Mouse (Mus musculus) CH12.LX (cell line): ENCODE data around the gene Cd164l2. TPM values are rescaled to one million over a fixed set of nuclear protein-coding genes. Genes with fewer than 3 reads are reported as not detected.

Experiments used
- DNase-seq: peaks from one replicate; pipeline ENCODE4 v3.0.0-alpha.2; 2013; ENCODE audit errors: extremely low read depth
- H3K27ac ChIP-seq: 2 replicates; pipeline ENCODE4 v1.5.1; 2012; ENCODE audit warnings: low read depth, mild to moderate bottlenecking, control low read depth, moderate library complexity; ENCODE audit not compliant: insufficient read depth
- H3K27me3 ChIP-seq: replicated peaks from 2 replicates; pipeline ENCODE3; 2012; ENCODE audit warnings: inconsistent platforms
- H3K36me3 ChIP-seq, 2 experiments: replicated peaks in 1 of 2; 2 replicates each; pipeline versions ENCODE3 to v1.6.1; 2012; ENCODE audit warnings: inconsistent platforms in 1 of 2, low read length in 1 of 2, mild to moderate bottlenecking in 1 of 2, mixed read lengths in 1 of 2, moderate library complexity in 1 of 2; ENCODE audit not compliant: control insufficient read depth in 1 of 2, insufficient read depth in 1 of 2
- H3K4me1 ChIP-seq, 2 experiments: 2 replicates each; pipeline ENCODE4 v1.6.1; 2012; ENCODE audit warnings: inconsistent platforms in 1 of 2, moderate library complexity in 1 of 2; ENCODE audit not compliant: insufficient read depth in 2 of 2, control insufficient read depth in 1 of 2
- H3K4me2 ChIP-seq: 2 replicates; pipeline ENCODE4 v1.6.1; 2012; ENCODE audit warnings: low read depth, mild to moderate bottlenecking, control low read depth; ENCODE audit not compliant: poor library complexity, insufficient read depth, severe bottlenecking
- H3K4me3 ChIP-seq, 3 experiments: fragments of 150-350 bp in 1 of 3; sonication (generic) in 1 of 3; replicated peaks in 1 of 3; 2 replicates each; pipeline versions ENCODE3 to v1.5.1; 2011 to 2012; ENCODE audit warnings: low read depth in 2 of 3, low read length in 2 of 3, mild to moderate bottlenecking in 2 of 3, moderate library complexity in 2 of 3, control low read depth in 1 of 3, improper control_type of control experiment in 1 of 3, inconsistent platforms in 1 of 3, mixed read lengths in 1 of 3; ENCODE audit not compliant: poor library complexity in 1 of 3
- H3K79me2 ChIP-seq: replicated peaks from 2 replicates; pipeline ENCODE4 v1.6.1; 2012; ENCODE audit warnings: mild to moderate bottlenecking, moderate library complexity; ENCODE audit not compliant: control insufficient read depth, poor library complexity, insufficient read depth, severe bottlenecking; ENCODE audit errors: extremely low read depth
- H3K9ac ChIP-seq: 2 replicates; pipeline ENCODE4 v1.6.1; 2012; ENCODE audit warnings: low read depth, mild to moderate bottlenecking, control low read depth, moderate library complexity; ENCODE audit not compliant: insufficient read depth
- H3K9me3 ChIP-seq: replicated peaks from 2 replicates; pipeline ENCODE3; 2012; ENCODE audit warnings: low read length, inconsistent platforms, mixed read lengths
- CHD1 ChIP-seq: IDR thresholded peaks from 2 replicates; pipeline ENCODE4 v1.6.1; 2012; ENCODE audit warnings: low read depth, low read length, improper control_type of control experiment, inconsistent platforms
- E2F4 ChIP-seq: IDR thresholded peaks from 2 replicates; pipeline ENCODE4 v1.6.1; 2011; ENCODE audit warnings: low read depth, low read length, improper control_type of control experiment; ENCODE audit not compliant: insufficient replicate concordance
- ELF1 ChIP-seq: IDR thresholded peaks from 2 replicates; pipeline ENCODE4 v1.6.1; 2014; ENCODE audit warnings: low read depth, mild to moderate bottlenecking, inconsistent platforms, low read length, improper control_type of control experiment
- EP300 ChIP-seq: IDR thresholded peaks from 2 replicates; pipeline ENCODE4 v1.6.1; 2011; ENCODE audit warnings: low read length, improper control_type of control experiment
- GABPA ChIP-seq: IDR thresholded peaks from 2 replicates; pipeline ENCODE4 v1.6.1; 2012; ENCODE audit warnings: low read depth, low read length, improper control_type of control experiment, inconsistent platforms; ENCODE audit not compliant: insufficient replicate concordance
- HCFC1 ChIP-seq: IDR thresholded peaks from 2 replicates; pipeline ENCODE4 v1.6.1; 2012; ENCODE audit warnings: low read depth, mild to moderate bottlenecking, inconsistent platforms, low read length, improper control_type of control experiment
- JUN ChIP-seq: IDR thresholded peaks from 2 replicates; pipeline ENCODE4 v1.6.1; 2011; ENCODE audit warnings: low read depth, mild to moderate bottlenecking, low read length, improper control_type of control experiment, moderate library complexity; ENCODE audit not compliant: insufficient read depth
- JUND ChIP-seq: conservative IDR thresholded peaks from 2 replicates; pipeline ENCODE4 v1.6.1; 2011; ENCODE audit warnings: low read depth, low read length, improper control_type of control experiment
- MAFK ChIP-seq: IDR thresholded peaks from 2 replicates; pipeline ENCODE4 v1.6.1; 2011; ENCODE audit warnings: low read length, improper control_type of control experiment; ENCODE audit not compliant: insufficient replicate concordance
- MAX ChIP-seq: IDR thresholded peaks from 2 replicates; pipeline ENCODE4 v1.6.1; 2011; ENCODE audit warnings: low read length, improper control_type of control experiment
- MEF2A ChIP-seq: IDR thresholded peaks from 2 replicates; pipeline ENCODE4 v1.6.1; 2014; ENCODE audit warnings: low read depth, mild to moderate bottlenecking, inconsistent platforms, low read length, improper control_type of control experiment, borderline replicate concordance
- MXI1 ChIP-seq: IDR thresholded peaks from 2 replicates; pipeline ENCODE4 v1.6.1; 2011; ENCODE audit warnings: mild to moderate bottlenecking, low read depth, low read length, improper control_type of control experiment
- MYC ChIP-seq: IDR thresholded peaks from 2 replicates; pipeline ENCODE4 v1.6.1; 2011; ENCODE audit warnings: low read depth, mild to moderate bottlenecking, improper control_type of control experiment, low read length
- NELFE ChIP-seq: IDR thresholded peaks from 2 replicates; pipeline ENCODE4 v1.6.1; 2011; ENCODE audit warnings: low read depth, low read length, improper control_type of control experiment
- POLR2A ChIP-seq: IDR thresholded peaks from 2 replicates; pipeline ENCODE4 v1.6.1; 2011; ENCODE audit warnings: low read depth, mild to moderate bottlenecking, improper control_type of control experiment, low read length
- RAD21 ChIP-seq: IDR thresholded peaks from 2 replicates; pipeline ENCODE4 v1.6.1; 2011; ENCODE audit warnings: low read depth, mild to moderate bottlenecking, low read length, improper control_type of control experiment, moderate library complexity
- SIN3A ChIP-seq: IDR thresholded peaks from 2 replicates; pipeline ENCODE4 v1.6.1; 2012; ENCODE audit warnings: low read length, improper control_type of control experiment, inconsistent platforms
- TCF12 ChIP-seq: IDR thresholded peaks from 2 replicates; pipeline ENCODE4 v1.6.1; 2014; ENCODE audit warnings: low read depth, mild to moderate bottlenecking, inconsistent platforms, low read length, improper control_type of control experiment
- UBTF ChIP-seq: IDR thresholded peaks from 2 replicates; pipeline ENCODE4 v1.6.1; 2012; ENCODE audit warnings: low read depth, mild to moderate bottlenecking, inconsistent platforms, low read length, improper control_type of control experiment, moderate library complexity
- USF1 ChIP-seq: IDR thresholded peaks from 2 replicates; pipeline ENCODE4 v1.6.1; 2014; ENCODE audit warnings: low read depth, mild to moderate bottlenecking, inconsistent platforms, low read length, improper control_type of control experiment
- dilution Hi-C: fragments of 300-500 bp; cut with MboI; formaldehyde crosslinking; loops from 2 replicates; pipeline ENCODE4 v1.14.3; 2020; ENCODE audit warnings: low sequenced_read_pairs; ENCODE audit not compliant: extremely low pct_unique_long_range_greater_than_20kb, extremely low pct_ligation_motif_present
- in situ Hi-C: fragments of 300-500 bp; cut with MboI; formaldehyde crosslinking; loops from 3 replicates; pipeline ENCODE4 v1.14.3; 2019; ENCODE audit warnings: low sequenced_read_pairs, low pct_ligation_motif_present, low pct_unique_long_range_greater_than_20kb, mixed read lengths
- polyA plus RNA-seq: library from polyadenylated mRNA; unstranded; fragments of >175 nt; gene quantifications from 2 replicates; pipeline ENCODE4 v1.2.1, GENCODE M21; 2012; ENCODE audit warnings: low read depth; ENCODE audit not compliant: insufficient read length
- total RNA-seq, 2 experiments: library from RNA; depleted of rRNA; stranded (reverse); fragments of 300-350 nt in 1 of 2; fragments of >200 nt in 1 of 2; gene quantifications; 2 replicates each; pipeline ENCODE4 v1.2.3; 2012 to 2014

The Cd164l2 gene
- total and polyA plus RNA-seq, 3 experiments = not detected

GRCm38 (mm10) chr4:133194482-133194881, 17.4 kb upstream of the Cd164l2 start:
- Histone ChIP-seq H3K27ac (no peak overlapping the region), H3K4me1 (peaks cover 0 to 38% of the 10 kb centered on the region in 2 experiments; a peak in 2 of 4 replicates), H3K4me2 (no peak overlapping the region), H3K4me3 (no peak overlapping the region), H3K9ac (no peak overlapping the region), H3K79me2 (no peaks in the 10 kb centered on the region), H3K9me3 (no peaks in the 10 kb centered on the region), H3K36me3 (peaks cover 77 to 92% of the 10 kb centered on the region in 2 experiments), H3K27me3 (no peaks in the 10 kb centered on the region)
- dilution Hi-C loops (no loop called here), in situ Hi-C loops (no loop called here)
- no peak for DNase-seq
- TF ChIP-seq JUND (no peak), ELF1 (no peak), HCFC1 (no peak), TCF12 (no peak), MEF2A (no peak), MAX (no peak), UBTF (no peak), EP300 (no peak), MAFK (no peak), RAD21 (no peak), NELFE (no peak), MXI1 (no peak), USF1 (no peak), SIN3A (no peak), E2F4 (no peak), GABPA (no peak)

GRCm38 (mm10) chr4:133195014-133195413, 16.9 kb upstream of the Cd164l2 start:
- Histone ChIP-seq H3K79me2 (no peaks in the 10 kb centered on the region), H3K36me3 (peaks cover 71 to 92% of the 10 kb centered on the region in 2 experiments), H3K9ac (no peak overlapping the region), H3K4me2 (no peak overlapping the region), H3K9me3 (no peaks in the 10 kb centered on the region), H3K27me3 (no peaks in the 10 kb centered on the region), H3K4me1 (peaks cover 0 to 43% of the 10 kb centered on the region in 2 experiments; a peak in 2 of 4 replicates), H3K4me3 (no peak overlapping the region), H3K27ac (no peak overlapping the region)
- dilution Hi-C loops (no loop called here), in situ Hi-C loops (no loop called here)
- TF ChIP-seq CHD1 (no peak), JUN (no peak), MYC (no peak), POLR2A (no peak)
- DNase-seq = no peak
